Mouse (Mus musculus): ENCODE data around the gene Ccn5.

Ccn5 gene

GRCm38 (mm10) chr2:163857233-163857632 lies 36.6 kb downstream of the Ccn5 start:
- DNase-seq = no peak

- DNase-seq = peak; percentile 50
Measured at GRCm38 (mm10) chr2:163858254-163858947, 37.7 kb downstream of the Ccn5 start.

GRCm38 (mm10) chr2:163865311-163865710 lies 44.6 kb downstream of the Ccn5 start:
- DNase-seq = no peak

- no peak for DNase-seq
Measured at GRCm38 (mm10) chr2:163866061-163866460, 45.4 kb downstream of the Ccn5 start.

GRCm38 (mm10) chr2:163869783-163870182 lies 49.1 kb downstream of the Ccn5 start:
- no peak for DNase-seq

GRCm38 (mm10) chr2:163871266-163871665 lies 50.6 kb downstream of the Ccn5 start:
- no peak for DNase-seq

- no peak for DNase-seq
Measured at GRCm38 (mm10) chr2:163871906-163872305, 51.2 kb downstream of the Ccn5 start.

GRCm38 (mm10) chr2:163874877-163875276 lies 54.2 kb downstream of the Ccn5 start:
- DNase-seq = no peak

- DNase-seq = peak; percentile 47
Measured at GRCm38 (mm10) chr2:163875484-163875883, 54.8 kb downstream of the Ccn5 start.

- peak; percentile 64 for DNase-seq
Measured at GRCm38 (mm10) chr2:163876830-163877498, 56.3 kb downstream of the Ccn5 start.

GRCm38 (mm10) chr2:163880891-163881290 lies 60.2 kb downstream of the Ccn5 start:
- no peak for DNase-seq
